Mouse (Mus musculus): ENCODE measurements around the gene Gtf2h1. TPM values are rescaled to one million over a fixed set of nuclear protein-coding genes. Genes with fewer than 3 reads are reported as not detected.
A peak's percentile ranks its signal among the peaks of the same experiment; 100 is the strongest.

The Gtf2h1 gene
- polyA plus RNA-seq, 1 experiment from 2014 or later = 52.3 TPM

DNA sequence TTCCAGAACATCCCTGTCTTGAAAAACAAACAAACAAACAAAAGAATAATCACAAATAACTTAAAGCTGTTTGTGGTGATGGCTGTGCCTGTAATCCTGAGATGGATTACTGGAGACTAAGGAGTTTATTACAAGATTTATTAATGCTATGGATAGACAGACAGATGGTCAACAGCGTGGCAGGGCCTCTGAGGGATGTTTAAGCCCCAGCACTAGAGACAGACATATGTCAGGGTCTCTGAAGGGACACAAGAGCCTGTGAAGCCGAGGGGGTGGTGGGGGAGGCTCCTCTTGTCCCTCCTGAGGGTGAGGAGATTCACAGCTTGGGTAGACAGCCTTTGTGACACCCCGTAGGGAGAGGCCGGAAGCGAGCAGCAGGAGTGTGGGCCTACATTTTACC lies 41.2 kb downstream of the Gtf2h1 start:
- H3K27me3 ChIP-seq (replicated peaks; ENCODE audit: control insufficient read depth, insufficient read depth, low read length) = no peaks in the 10 kb centered on the region; the same call in 1 of the 2 replicates
- no peaks in the 10 kb centered on the region for H3K9me3 ChIP-seq (ENCODE audit: control insufficient read depth, low read length)
- H3K4me3 ChIP-seq (replicated peaks; ENCODE audit: low read length) = no peak overlapping the region
- H3K4me2 ChIP-seq (ENCODE audit: low read length) = no peak overlapping the region
- no peak overlapping the region for H3K9ac ChIP-seq (replicated peaks; ENCODE audit: low read depth, low read length)
- no peak for ATAC-seq
- H3K4me1 ChIP-seq (replicated peaks; ENCODE audit: control insufficient read depth, insufficient read depth, low read length) = peaks cover 24% of the 10 kb centered on the region
- H3K36me3 ChIP-seq (ENCODE audit: control insufficient read depth, insufficient read depth) = no peaks in the 10 kb centered on the region
- WGBS = 56% methylated on average over 5 of the region's 5 CpGs
- H3K27ac ChIP-seq (ENCODE audit: low read length) = peak overlapping the region; percentile 28; the same call in 1 of the 2 replicates

GRCm38 (mm10) chr7:46838104-46838671 lies 42.3 kb downstream of the Gtf2h1 start:
- Histone ChIP-seq H3K36me3 (ENCODE audit: control insufficient read depth, insufficient read depth) (no peaks in the 10 kb centered on the region), H3K4me2 (ENCODE audit: low read length) (peak overlapping the region; percentile 42)
- 2% methylated on average over 9 of the region's 9 CpGs for WGBS

DNA sequence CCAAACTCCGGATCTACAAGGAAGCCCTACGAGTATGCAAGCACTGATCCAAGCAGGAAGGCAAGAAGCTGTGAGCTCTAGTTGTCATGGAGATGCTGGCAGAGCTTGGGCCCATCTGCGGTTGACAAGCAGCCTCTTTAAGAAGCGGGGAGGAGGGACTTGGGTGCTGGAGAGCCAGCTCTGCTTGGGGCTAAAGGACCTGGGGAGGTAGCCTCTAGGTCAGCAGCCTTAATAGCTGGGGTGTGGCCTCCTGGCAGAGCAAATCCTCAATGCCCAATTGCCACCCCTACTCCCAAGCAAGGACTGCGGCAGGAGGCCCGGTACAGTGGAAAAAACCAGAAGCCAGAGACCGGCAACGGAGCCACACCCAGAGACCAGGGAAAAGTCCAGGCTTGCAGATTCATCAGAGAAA lies 43.0 kb downstream of the Gtf2h1 start:
- Histone ChIP-seq H3K9me3 (ENCODE audit: control insufficient read depth, low read length) (no peaks in the 10 kb centered on the region), H3K4me2 (ENCODE audit: low read length) (peak overlapping the region; percentile 42), H3K27me3 (replicated peaks; ENCODE audit: control insufficient read depth, insufficient read depth, low read length) (no peaks in the 10 kb centered on the region; the same call in 1 of the 2 replicates), H3K27ac (ENCODE audit: low read length) (peak overlapping the region; percentile 82), H3K36me3 (ENCODE audit: control insufficient read depth, insufficient read depth) (no peaks in the 10 kb centered on the region), H3K4me1 (replicated peaks; ENCODE audit: control insufficient read depth, insufficient read depth, low read length) (peaks cover 24% of the 10 kb centered on the region), H3K4me3 (replicated peaks; ENCODE audit: low read length) (no peak overlapping the region), H3K9ac (replicated peaks; ENCODE audit: low read depth, low read length) (peak overlapping the region; percentile 41)
- ATAC-seq = peak; percentile 92
- WGBS = 5% methylated on average over 8 of the region's 8 CpGs

More at GRCm38 (mm10) chr7:46838104-46838671, 42.3 kb downstream of the Gtf2h1 start:
- H3K4me3 ChIP-seq (replicated peaks; ENCODE audit: low read length) = no peak overlapping the region
- no peaks in the 10 kb centered on the region; the same call in 1 of the 2 replicates for H3K27me3 ChIP-seq (replicated peaks; ENCODE audit: control insufficient read depth, insufficient read depth, low read length)
- peaks cover 24% of the 10 kb centered on the region for H3K4me1 ChIP-seq (replicated peaks; ENCODE audit: control insufficient read depth, insufficient read depth, low read length)
- peak; percentile 80 for ATAC-seq
- H3K27ac ChIP-seq (ENCODE audit: low read length) = peak overlapping the region; percentile 82
- H3K9ac ChIP-seq (replicated peaks; ENCODE audit: low read depth, low read length) = peak overlapping the region; percentile 2; the same call in 1 of the 2 replicates
- H3K9me3 ChIP-seq (ENCODE audit: control insufficient read depth, low read length) = no peaks in the 10 kb centered on the region

GRCm38 (mm10) chr7:46839446-46839845 lies 43.5 kb downstream of the Gtf2h1 start:
- H3K4me2 ChIP-seq (ENCODE audit: low read length) = no peak overlapping the region
- 47% methylated on average over 7 of the region's 7 CpGs for WGBS
- peaks cover 24% of the 10 kb centered on the region for H3K4me1 ChIP-seq (replicated peaks; ENCODE audit: control insufficient read depth, insufficient read depth, low read length)
- H3K27me3 ChIP-seq (replicated peaks; ENCODE audit: control insufficient read depth, insufficient read depth, low read length) = no peaks in the 10 kb centered on the region; the same call in 1 of the 2 replicates
- H3K4me3 ChIP-seq (replicated peaks; ENCODE audit: low read length) = no peak overlapping the region
- no peaks in the 10 kb centered on the region for H3K36me3 ChIP-seq (ENCODE audit: control insufficient read depth, insufficient read depth)
- no peak overlapping the region for H3K9ac ChIP-seq (replicated peaks; ENCODE audit: low read depth, low read length)
- H3K27ac ChIP-seq (ENCODE audit: low read length) = no peak overlapping the region
- no peaks in the 10 kb centered on the region for H3K9me3 ChIP-seq (ENCODE audit: control insufficient read depth, low read length)
- peak; percentile 22; the same call in 1 of the 2 replicates for ATAC-seq

GRCm38 (mm10) chr7:46839861-46840260 lies 44.0 kb downstream of the Gtf2h1 start:
- H3K4me1 ChIP-seq (replicated peaks; ENCODE audit: control insufficient read depth, insufficient read depth, low read length) = peaks cover 26% of the 10 kb centered on the region
- no peaks in the 10 kb centered on the region for H3K36me3 ChIP-seq (ENCODE audit: control insufficient read depth, insufficient read depth)
- 66% methylated on average over 5 of the region's 5 CpGs for whole genome bisulfite sequencing
- no peak overlapping the region for H3K9ac ChIP-seq (replicated peaks; ENCODE audit: low read depth, low read length)
- H3K9me3 ChIP-seq (ENCODE audit: control insufficient read depth, low read length) = no peaks in the 10 kb centered on the region
- no peak overlapping the region for H3K27ac ChIP-seq (ENCODE audit: low read length)
- H3K27me3 ChIP-seq (replicated peaks; ENCODE audit: control insufficient read depth, insufficient read depth, low read length) = no peaks in the 10 kb centered on the region; the same call in 1 of the 2 replicates
- ATAC-seq = no peak
- H3K4me2 ChIP-seq (ENCODE audit: low read length) = no peak overlapping the region
- H3K4me3 ChIP-seq (replicated peaks; ENCODE audit: low read length) = no peak overlapping the region

- Histone ChIP-seq H3K4me2 (ENCODE audit: low read length) (no peak overlapping the region), H3K27ac (ENCODE audit: low read length) (no peak overlapping the region), H3K36me3 (ENCODE audit: control insufficient read depth, insufficient read depth) (no peaks in the 10 kb centered on the region), H3K4me1 (replicated peaks; ENCODE audit: control insufficient read depth, insufficient read depth, low read length) (peaks cover 30% of the 10 kb centered on the region), H3K27me3 (replicated peaks; ENCODE audit: control insufficient read depth, insufficient read depth, low read length) (no peaks in the 10 kb centered on the region; the same call in 1 of the 2 replicates), H3K9me3 (ENCODE audit: control insufficient read depth, low read length) (no peaks in the 10 kb centered on the region), H3K4me3 (replicated peaks; ENCODE audit: low read length) (no peak overlapping the region), H3K9ac (replicated peaks; ENCODE audit: low read depth, low read length) (no peak overlapping the region)
- no peak for ATAC-seq
- 57% methylated on average over 4 of the region's 4 CpGs for WGBS
Observed at GRCm38 (mm10) chr7:46840326-46840725, 44.4 kb downstream of the Gtf2h1 start.

DNA sequence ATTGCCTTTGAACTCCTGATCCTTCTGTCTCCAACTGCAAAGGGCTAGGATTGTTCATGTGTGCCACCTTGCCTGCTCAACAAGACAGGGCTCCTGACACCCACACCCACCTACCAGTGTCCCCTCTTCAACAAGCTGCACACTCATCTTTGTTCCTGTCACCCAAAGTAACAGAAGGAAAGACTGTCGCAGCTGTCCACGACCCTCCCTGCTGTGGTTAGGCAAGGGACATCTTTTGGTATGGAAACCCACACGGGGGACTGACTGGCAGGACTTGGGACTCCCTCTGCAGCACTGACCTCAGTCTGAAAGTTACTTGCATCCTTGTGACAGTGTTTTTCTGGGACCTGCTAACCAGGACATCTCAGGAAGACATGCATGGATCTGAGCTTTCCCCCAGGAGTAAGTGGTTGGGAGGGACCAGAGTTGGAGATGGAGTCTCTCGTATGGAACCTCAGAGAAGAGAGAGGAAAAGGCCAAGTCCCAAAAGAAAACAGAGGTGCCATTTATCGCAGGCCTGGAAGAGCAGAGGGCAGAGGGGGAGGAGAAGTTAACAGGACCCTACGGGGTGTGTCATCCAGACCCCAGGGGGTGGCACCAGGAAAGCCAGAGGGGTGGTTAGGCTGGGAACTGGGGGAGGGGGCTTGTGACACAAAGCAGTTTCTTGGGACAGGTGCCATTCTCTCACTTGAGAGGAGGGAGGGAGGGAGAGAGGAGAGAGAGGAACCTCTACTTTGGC lies 45.1 kb downstream of the Gtf2h1 start, which contains the start of gene Ldha:
Gene Ldha, plus strand, starts transcription at position 689 of the 739 bp plus-strand sequence.
- Histone ChIP-seq H3K27ac (ENCODE audit: low read length) (no peak within 1 kb of the TSS), H3K9me3 (ENCODE audit: control insufficient read depth, low read length) (no peaks in the 10 kb centered on the region), H3K4me3 (replicated peaks; ENCODE audit: low read length) (no peak within 1 kb of the TSS), H3K27me3 (replicated peaks; ENCODE audit: control insufficient read depth, insufficient read depth, low read length) (no peaks in the 10 kb centered on the region; the same call in 1 of the 2 replicates), H3K36me3 (ENCODE audit: control insufficient read depth, insufficient read depth) (no peaks in the 10 kb centered on the region), H3K9ac (replicated peaks; ENCODE audit: low read depth, low read length) (no peak within 1 kb of the TSS), H3K4me2 (ENCODE audit: low read length) (no peak within 1 kb of the TSS), H3K4me1 (replicated peaks; ENCODE audit: control insufficient read depth, insufficient read depth, low read length) (peaks cover 32% of the 10 kb centered on the region)
- no peak for ATAC-seq
- 34% methylated on average over 6 of the region's 6 CpGs for WGBS

GRCm38 (mm10) chr7:46842278-46842677 lies 46.4 kb downstream of the Gtf2h1 start:
- Histone ChIP-seq H3K4me2 (ENCODE audit: low read length) (no peak overlapping the region), H3K36me3 (ENCODE audit: control insufficient read depth, insufficient read depth) (no peaks in the 10 kb centered on the region), H3K4me1 (replicated peaks; ENCODE audit: control insufficient read depth, insufficient read depth, low read length) (peaks cover 37% of the 10 kb centered on the region), H3K9ac (replicated peaks; ENCODE audit: low read depth, low read length) (no peak overlapping the region), H3K9me3 (ENCODE audit: control insufficient read depth, low read length) (no peaks in the 10 kb centered on the region), H3K27me3 (replicated peaks; ENCODE audit: control insufficient read depth, insufficient read depth, low read length) (no peaks in the 10 kb centered on the region; the same call in 1 of the 2 replicates), H3K4me3 (replicated peaks; ENCODE audit: low read length) (no peak overlapping the region), H3K27ac (ENCODE audit: low read length) (no peak overlapping the region)
- 33% methylated on average over 4 of the region's 5 CpGs for WGBS
- ATAC-seq = no peak

DNA sequence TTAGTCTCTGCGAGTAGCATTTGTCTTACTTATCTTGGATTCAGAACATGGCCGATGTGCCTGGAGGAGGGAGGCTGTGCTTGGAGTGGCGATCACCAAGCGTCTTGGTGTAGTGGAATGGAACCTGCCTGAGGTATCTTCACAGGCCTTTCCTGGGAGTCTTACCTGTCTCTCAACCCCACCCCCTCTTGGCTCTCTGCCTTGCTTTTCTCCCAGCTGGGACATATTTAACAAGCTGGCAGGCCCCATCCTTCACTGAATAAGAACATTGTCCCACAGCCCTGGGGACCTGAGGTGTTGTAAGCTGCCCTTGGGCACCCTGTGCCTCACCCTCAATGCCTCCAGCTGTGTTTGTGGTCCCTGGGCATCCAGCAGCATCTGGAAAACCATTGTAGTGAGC lies 47.7 kb downstream of the Gtf2h1 start:
- H3K36me3 ChIP-seq (ENCODE audit: control insufficient read depth, insufficient read depth) = no peaks in the 10 kb centered on the region
- ATAC-seq = no peak
- H3K4me2 ChIP-seq (ENCODE audit: low read length) = no peak overlapping the region
- H3K27ac ChIP-seq (ENCODE audit: low read length) = no peak overlapping the region
- H3K4me3 ChIP-seq (replicated peaks; ENCODE audit: low read length) = no peak overlapping the region
- H3K4me1 ChIP-seq (replicated peaks; ENCODE audit: control insufficient read depth, insufficient read depth, low read length) = peaks cover 28% of the 10 kb centered on the region
- H3K27me3 ChIP-seq (replicated peaks; ENCODE audit: control insufficient read depth, insufficient read depth, low read length) = no peaks in the 10 kb centered on the region; the same call in 1 of the 2 replicates
- H3K9me3 ChIP-seq (ENCODE audit: control insufficient read depth, low read length) = no peaks in the 10 kb centered on the region
- 96% methylated on average over 4 of the region's 4 CpGs for WGBS
- no peak overlapping the region for H3K9ac ChIP-seq (replicated peaks; ENCODE audit: low read depth, low read length)
